Mouse (Mus musculus): Measurements from ENCODE around the gene Rffl. TPM values are rescaled to one million over a fixed set of nuclear protein-coding genes. Genes with fewer than 3 reads are reported as not detected.
A peak's percentile ranks its signal among the peaks of the same experiment; 100 is the strongest.

Gene Rffl
- polyA plus RNA-seq, 1 experiment = 8.9 TPM

- WGBS = 1% methylated on average over 73 of the region's 73 CpGs
- Histone ChIP-seq H3K27ac (ENCODE audit: insufficient read depth, low read depth, low read length) (no peak within 1 kb of the TSS), H3K4me3 (ENCODE audit: low read depth, low read length) (peak within 1 kb of the TSS; percentile 85), H3K27me3 (ENCODE audit: control insufficient read depth, insufficient read depth, low read length) (no peaks in the 10 kb centered on the region), H3K36me3 (ENCODE audit: control insufficient read depth, insufficient read depth, low read length) (peaks cover 13% of the 10 kb centered on the region; the same call in 1 of the 2 replicates), H3K4me1 (ENCODE audit: control insufficient read depth, insufficient read depth, insufficient read length, low read length) (peaks cover 3% of the 10 kb centered on the region)
- TF ChIP-seq POLR2A (IDR thresholded peaks at IDR 0.05; ENCODE audit: low read depth, low read length) (no peak), CTCF (IDR thresholded peaks at IDR 0.05; ENCODE audit: extremely low read depth, insufficient read length, insufficient replicate concordance, low read depth, low read length) (peak; percentile 92)
These were observed 36.9 kb upstream of the Rffl start, which contains the start of gene Nle1 for GRCm38 (mm10) chr11:82907651-82908607. Gene Nle1 (minus strand): TSS chr11:82908411.

GRCm38 (mm10) chr11:82905816-82906215 lies 34.8 kb upstream of the Rffl start:
- peaks cover 3% of the 10 kb centered on the region for H3K4me1 ChIP-seq (ENCODE audit: control insufficient read depth, insufficient read depth, insufficient read length, low read length)
- H3K36me3 ChIP-seq (ENCODE audit: control insufficient read depth, insufficient read depth, low read length) = peaks cover 24% of the 10 kb centered on the region
- H3K27me3 ChIP-seq (ENCODE audit: control insufficient read depth, insufficient read depth, low read length) = no peaks in the 10 kb centered on the region
- no peak for TF ChIP-seq POLR2A (IDR thresholded peaks at IDR 0.05; ENCODE audit: low read depth, low read length)
- no peak for TF ChIP-seq CTCF (IDR thresholded peaks at IDR 0.05; ENCODE audit: extremely low read depth, insufficient read length, insufficient replicate concordance, low read depth, low read length)
- H3K27ac ChIP-seq (ENCODE audit: insufficient read depth, low read depth, low read length) = no peak overlapping the region
- 89% methylated on average over 5 of the region's 5 CpGs for WGBS
- no peak overlapping the region for H3K4me3 ChIP-seq (ENCODE audit: low read depth, low read length)

- Histone ChIP-seq H3K4me1 (ENCODE audit: control insufficient read depth, insufficient read depth, insufficient read length, low read length) (peaks cover 3% of the 10 kb centered on the region), H3K36me3 (ENCODE audit: control insufficient read depth, insufficient read depth, low read length) (peaks cover 29% of the 10 kb centered on the region), H3K27me3 (ENCODE audit: control insufficient read depth, insufficient read depth, low read length) (no peaks in the 10 kb centered on the region), H3K4me3 (ENCODE audit: low read depth, low read length) (no peak overlapping the region), H3K27ac (ENCODE audit: insufficient read depth, low read depth, low read length) (no peak overlapping the region)
- 61% methylated on average over 8 of the region's 8 CpGs for WGBS
- no peak for TF ChIP-seq POLR2A (IDR thresholded peaks at IDR 0.05; ENCODE audit: low read depth, low read length)
- no peak for TF ChIP-seq CTCF (IDR thresholded peaks at IDR 0.05; ENCODE audit: extremely low read depth, insufficient read length, insufficient replicate concordance, low read depth, low read length)
These were observed 33.9 kb upstream of the Rffl start for GRCm38 (mm10) chr11:82904952-82905351.

- Histone ChIP-seq H3K4me3 (ENCODE audit: low read depth, low read length) (no peak overlapping the region), H3K27ac (ENCODE audit: insufficient read depth, low read depth, low read length) (no peak overlapping the region), H3K4me1 (ENCODE audit: control insufficient read depth, insufficient read depth, insufficient read length, low read length) (no peaks in the 10 kb centered on the region), H3K36me3 (ENCODE audit: control insufficient read depth, insufficient read depth, low read length) (peaks cover 29% of the 10 kb centered on the region), H3K27me3 (ENCODE audit: control insufficient read depth, insufficient read depth, low read length) (no peaks in the 10 kb centered on the region)
- no peak for TF ChIP-seq CTCF (IDR thresholded peaks at IDR 0.05; ENCODE audit: extremely low read depth, insufficient read length, insufficient replicate concordance, low read depth, low read length)
- TF ChIP-seq POLR2A (IDR thresholded peaks at IDR 0.05; ENCODE audit: low read depth, low read length) = no peak
- WGBS = 94% methylated on average over 20 of the region's 20 CpGs
These were observed 30.7 kb upstream of the Rffl start for GRCm38 (mm10) chr11:82901606-82902310.

GRCm38 (mm10) chr11:82899720-82900119 lies 28.7 kb upstream of the Rffl start:
- WGBS = 88% methylated on average over 5 of the region's 5 CpGs
- TF ChIP-seq POLR2A (IDR thresholded peaks at IDR 0.05; ENCODE audit: low read depth, low read length) (no peak), CTCF (IDR thresholded peaks at IDR 0.05; ENCODE audit: extremely low read depth, insufficient read length, insufficient replicate concordance, low read depth, low read length) (no peak)
- H3K27me3 ChIP-seq (ENCODE audit: control insufficient read depth, insufficient read depth, low read length) = no peaks in the 10 kb centered on the region
- no peaks in the 10 kb centered on the region for H3K4me1 ChIP-seq (ENCODE audit: control insufficient read depth, insufficient read depth, insufficient read length, low read length)
- H3K27ac ChIP-seq (ENCODE audit: insufficient read depth, low read depth, low read length) = no peak overlapping the region
- peaks cover 26% of the 10 kb centered on the region for H3K36me3 ChIP-seq (ENCODE audit: control insufficient read depth, insufficient read depth, low read length)
- no peak overlapping the region for H3K4me3 ChIP-seq (ENCODE audit: low read depth, low read length)

- H3K27me3 ChIP-seq (ENCODE audit: control insufficient read depth, insufficient read depth, low read length) = no peaks in the 10 kb centered on the region
- H3K36me3 ChIP-seq (ENCODE audit: control insufficient read depth, insufficient read depth, low read length) = peaks cover 14% of the 10 kb centered on the region
- no peak overlapping the region for H3K4me3 ChIP-seq (ENCODE audit: low read depth, low read length)
- no peaks in the 10 kb centered on the region for H3K4me1 ChIP-seq (ENCODE audit: control insufficient read depth, insufficient read depth, insufficient read length, low read length)
- 89% methylated on average over 10 of the region's 10 CpGs for WGBS
- TF ChIP-seq POLR2A (IDR thresholded peaks at IDR 0.05; ENCODE audit: low read depth, low read length) (no peak), CTCF (IDR thresholded peaks at IDR 0.05; ENCODE audit: extremely low read depth, insufficient read length, insufficient replicate concordance, low read depth, low read length) (no peak)
- H3K27ac ChIP-seq (ENCODE audit: insufficient read depth, low read depth, low read length) = no peak overlapping the region
These were observed 26.5 kb upstream of the Rffl start for GRCm38 (mm10) chr11:82897478-82897877.

- no peak within 1 kb of the TSS for H3K27ac ChIP-seq (ENCODE audit: insufficient read depth, low read depth, low read length)
- peaks cover 2% of the 10 kb centered on the region; the same call in 1 of the 2 replicates for H3K4me1 ChIP-seq (ENCODE audit: control insufficient read depth, insufficient read depth, insufficient read length, low read length)
- TF ChIP-seq CTCF (IDR thresholded peaks at IDR 0.05; ENCODE audit: extremely low read depth, insufficient read length, insufficient replicate concordance, low read depth, low read length) = no peak
- TF ChIP-seq POLR2A (IDR thresholded peaks at IDR 0.05; ENCODE audit: low read depth, low read length) = no peak
- H3K36me3 ChIP-seq (ENCODE audit: control insufficient read depth, insufficient read depth, low read length) = no peaks in the 10 kb centered on the region
- no peak within 1 kb of the TSS for H3K4me3 ChIP-seq (ENCODE audit: low read depth, low read length)
- H3K27me3 ChIP-seq (ENCODE audit: control insufficient read depth, insufficient read depth, low read length) = no peaks in the 10 kb centered on the region
- 26% methylated on average over 7 of the region's 7 CpGs for WGBS
These were observed 20.9 kb upstream of the Rffl start, which contains the start of gene Fndc8 for GRCm38 (mm10) chr11:82891936-82892335. Gene Fndc8 (plus strand): TSS chr11:82892124.

Measured in small intestine, adult 2 months (tissue).